In genomic region chr5:100913274-100913673, GRCm38 (mm10) we compare ENCODE assay signal across 14 mouse cellular contexts.
"Had no signal": no experiment of that assay in that cellular context is flagged by ENCODE, and none has a peak within 500 bp of the region (broad histone marks: within the 10 kb centered on the region; RNA-seq: fewer than 3 reads in every experiment).

No protein-coding gene starts in this region.

- H3K9me3 ChIP-seq: kidney, embryonic 15.5 days; limb, embryonic 10.5 days; liver, embryonic 12.5 days; midbrain, embryonic 12.5 days had no signal

- H3K9ac ChIP-seq: kidney, embryonic 15.5 days; liver, embryonic 12.5 days; lung, embryonic 14.5 days; midbrain, embryonic 12.5 days had no signal

- H3K4me3 ChIP-seq: kidney, embryonic 15.5 days; left cerebral cortex, adult 2 months; limb, embryonic 10.5 days; liver, embryonic 12.5 days; midbrain, embryonic 12.5 days had no signal

- DNase-seq: kidney, adult 2 months; kidney, postnatal 14 days; lung, embryonic 14.5 days; lung, postnatal 14 days; right cerebral cortex, postnatal 25 days; thymus, adult 18-20 months; thymus, postnatal 25 days had no signal

- H3K36me3 ChIP-seq: kidney, embryonic 15.5 days; limb, embryonic 10.5 days; liver, embryonic 12.5 days; midbrain, embryonic 12.5 days had no signal

- ATAC-seq: liver, embryonic 12.5 days; midbrain, embryonic 16.5 days had no signal

- H3K4me2 ChIP-seq: kidney, embryonic 15.5 days; liver, embryonic 12.5 days; lung, embryonic 14.5 days; midbrain, embryonic 12.5 days had no signal

- H3K27me3 ChIP-seq: liver, embryonic 12.5 days had no signal

- H3K27ac ChIP-seq: kidney, embryonic 15.5 days; left cerebral cortex, adult 2 months; limb, embryonic 10.5 days; liver, embryonic 12.5 days; macrophage; midbrain, embryonic 12.5 days had no signal

- H3K4me1 ChIP-seq: limb, embryonic 10.5 days; liver, embryonic 12.5 days had no signal
